Mouse (Mus musculus) heart, adult 8-10 months (tissue): ENCODE measurements at regions not wholly inside any gene's neighbourhood (a gene's known extent, or its start where the extent isn't known, plus 50 kb on each side); places are given as distances from the start of the nearest gene placed in this dataset. TPM values are rescaled to one million over a fixed set of nuclear protein-coding genes. Genes with fewer than 3 reads are reported as not detected.

Experiments used
- DNase-seq: peaks from one replicate; pipeline ENCODE4 v3.0.0; 2022; ENCODE audit warnings: low spot score
- microRNA-seq: library from miRNA; unstranded; fragments of <30 nt; microRNA quantifications from one replicate; pipeline ENCODE4 v1.2.0, GENCODE M21; 2022

GRCm38 (mm10) chr6:73401059-73401458, 68.4 kb downstream of the 4931417E11Rik start:
- no peak for DNase-seq

GRCm38 (mm10) chr6:73389301-73389700, 80.2 kb downstream of the 4931417E11Rik start:
- DNase-seq, result no peak

- peak; percentile 13 for DNase-seq
These were observed 83.2 kb downstream of the 4931417E11Rik start for GRCm38 (mm10) chr6:73386261-73386660.

GRCm38 (mm10) chr6:73379825-73380224, 89.6 kb downstream of the 4931417E11Rik start:
- DNase-seq, result no peak

GRCm38 (mm10) chr6:73377884-73378283, 91.6 kb downstream of the 4931417E11Rik start:
- DNase-seq, result no peak

- DNase-seq, result no peak
These were observed 93.2 kb downstream of the 4931417E11Rik start for GRCm38 (mm10) chr6:73376291-73376690.

- no peak for DNase-seq
These were observed 96.6 kb downstream of the 4931417E11Rik start for GRCm38 (mm10) chr6:73372901-73373300.

- no peak for DNase-seq
These were observed 97.6 kb downstream of the 4931417E11Rik start for GRCm38 (mm10) chr6:73371866-73372265.

GRCm38 (mm10) chr6:73370901-73371300, 98.6 kb downstream of the 4931417E11Rik start:
- no peak for DNase-seq

- no peak for DNase-seq
These were observed 100.7 kb downstream of the 4931417E11Rik start for GRCm38 (mm10) chr6:73368836-73369141.

- DNase-seq, result no peak
These were observed 101.2 kb downstream of the 4931417E11Rik start for GRCm38 (mm10) chr6:73368047-73368835.

GRCm38 (mm10) chr6:73367616-73368015, 101.9 kb downstream of the 4931417E11Rik start:
- DNase-seq, result peak; percentile 61

GRCm38 (mm10) chr6:73366626-73367025, 102.8 kb downstream of the 4931417E11Rik start:
- no peak for DNase-seq

GRCm38 (mm10) chr6:73365306-73365705, 104.2 kb downstream of the 4931417E11Rik start:
- no peak for DNase-seq

GRCm38 (mm10) chr6:73334995-73335394, 86.8 kb downstream of the Suclg1 start:
- DNase-seq, result no peak

GRCm38 (mm10) chr6:73329666-73330065, 81.5 kb downstream of the Suclg1 start:
- no peak for DNase-seq

Small RNA genes lying in the stretch of these regions (microRNA-seq; reads per million reads assigned to microRNA genes)
- not detected for gene Gm24370
